Mouse (Mus musculus) large intestine, adult 2 months (tissue): Measurements from ENCODE around the gene Tmem82. TPM values are rescaled to one million over a fixed set of nuclear protein-coding genes. Genes with fewer than 3 reads are reported as not detected.

ENCODE experiments used
- DNase-seq: peaks from one replicate; pipeline ENCODE4 v3.0.0-alpha.2; 2012; ENCODE audit warnings: low read depth, low spot score
- WGBS: fragments of 180-500 bp; shearing (Covaris S2); methylation state at CpG from one replicate; pipeline ENCODE4 v1.1.7; 2018; 5-methylcytosine and 5-hydroxymethylcytosine counted together
- polyA plus RNA-seq: library from polyadenylated mRNA; depleted of rRNA; stranded (reverse); fragments of >200 nt; gene quantifications from 2 replicates; pipeline ENCODE4 v1.2.3, GENCODE M21; 2012; rRNA removed

Gene Tmem82
- 37.3 and 60.7 TPM in 2 replicates for polyA plus RNA-seq

GRCm38 (mm10) chr4:141618565-141619243, at the start of gene Tmem82:
TSS of gene Tmem82 (minus strand) at chr4:141618633.
- 3% methylated on average over 20 of the region's 20 CpGs for WGBS
- no peak for DNase-seq

DNA sequence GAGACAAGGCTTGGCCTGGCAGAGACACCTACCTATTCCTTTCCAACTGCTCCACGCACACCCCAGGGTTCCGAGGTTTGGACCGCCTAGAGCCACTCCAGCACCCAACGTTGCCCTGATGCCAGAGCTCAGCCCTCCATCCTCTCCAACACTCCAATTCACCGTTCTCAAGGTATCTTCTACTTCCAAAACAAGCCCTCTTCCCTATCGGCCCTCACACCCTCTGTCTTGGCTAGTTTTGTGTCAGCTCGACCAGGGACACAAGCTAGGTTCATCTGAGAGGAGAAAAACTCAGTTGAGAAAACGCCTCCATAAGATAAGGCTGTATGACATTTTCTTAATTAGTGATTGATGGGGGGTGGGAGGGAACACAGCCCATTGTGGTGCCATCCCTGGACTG, 46.4 kb upstream of the Tmem82 start, which contains the start of gene Plekhm2:
Gene Plekhm2, minus strand, starts transcription at position 101 of the 400 bp plus-strand sequence.
- no peak for DNase-seq

GRCm38 (mm10) chr4:141664011-141664745, 45.7 kb upstream of the Tmem82 start:
- WGBS: 1% methylated on average over 60 of the region's 60 CpGs
- DNase-seq: peak; percentile 32

More for the DNA sequence above, 46.4 kb upstream of the Tmem82 start, which contains the start of gene Plekhm2:
- 81% methylated on average over 8 of the region's 8 CpGs for WGBS

DNA sequence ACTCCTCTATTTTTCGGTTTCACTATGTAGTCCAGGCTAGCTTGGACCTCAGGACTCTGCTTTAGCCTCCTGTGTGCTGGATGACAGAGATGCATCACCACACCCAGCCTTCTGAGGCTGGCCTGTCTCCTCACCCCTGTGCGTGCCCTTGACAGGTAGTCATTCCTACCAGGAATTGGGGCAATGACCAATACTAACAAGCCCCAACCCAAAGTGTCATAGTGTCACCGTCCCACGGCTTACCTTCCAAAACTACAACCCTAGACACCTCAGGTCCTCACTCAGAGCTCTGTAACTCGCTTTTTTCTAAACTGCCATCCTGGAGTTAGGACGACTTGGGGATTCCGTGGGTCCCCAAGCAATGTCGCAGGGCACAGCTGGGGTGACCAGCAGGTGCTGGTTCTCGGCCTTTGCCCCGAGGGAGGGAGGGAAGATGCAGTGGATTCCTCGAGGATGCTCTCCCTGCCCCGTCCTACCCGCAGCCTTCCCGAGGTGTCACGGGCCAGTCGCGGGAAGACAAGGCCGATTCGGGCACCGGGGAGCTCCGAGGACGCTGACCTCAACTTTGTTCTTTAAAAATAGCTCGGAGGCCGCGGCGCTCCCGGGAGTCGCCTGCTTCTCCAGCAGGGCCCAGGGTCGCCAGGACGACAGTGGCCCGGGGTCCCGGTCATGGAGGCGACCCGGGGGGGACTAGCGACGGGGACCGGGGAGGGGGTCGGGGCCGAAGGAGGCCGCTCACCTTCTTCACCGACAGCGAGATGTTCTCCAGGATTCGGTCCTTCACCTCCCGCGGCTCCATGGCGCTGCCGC, 44.9 kb upstream of the Tmem82 start:
- no peak for DNase-seq
- WGBS: 2% methylated on average over 45 of the region's 47 CpGs

GRCm38 (mm10) chr4:141660884-141661283, 42.5 kb upstream of the Tmem82 start:
- WGBS: 92% methylated on average over 11 of the region's 11 CpGs

DNA sequence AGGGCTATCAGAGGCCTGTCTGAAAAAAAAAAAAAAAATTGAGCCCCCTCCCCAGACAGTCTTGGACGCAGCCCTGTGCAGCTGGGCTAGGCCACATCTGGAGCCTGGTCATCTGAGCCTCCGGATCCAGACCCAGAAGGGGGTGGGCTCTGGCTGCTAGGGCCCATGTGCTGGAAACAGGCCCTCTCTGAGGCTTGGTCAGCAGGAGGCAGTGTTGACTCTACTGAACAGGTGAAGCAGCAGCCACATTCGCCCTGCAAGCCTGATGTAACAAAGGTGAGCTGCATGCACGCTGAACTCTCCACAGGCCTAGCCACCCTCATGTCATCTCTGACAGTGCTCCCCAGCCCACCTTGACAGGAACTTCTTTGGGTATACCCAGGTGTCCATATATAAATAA, 41.3 kb upstream of the Tmem82 start:
- no peak for DNase-seq
- WGBS: 90% methylated on average over 4 of the region's 4 CpGs

More at GRCm38 (mm10) chr4:141660884-141661283, 42.5 kb upstream of the Tmem82 start:
- no peak for DNase-seq

DNA sequence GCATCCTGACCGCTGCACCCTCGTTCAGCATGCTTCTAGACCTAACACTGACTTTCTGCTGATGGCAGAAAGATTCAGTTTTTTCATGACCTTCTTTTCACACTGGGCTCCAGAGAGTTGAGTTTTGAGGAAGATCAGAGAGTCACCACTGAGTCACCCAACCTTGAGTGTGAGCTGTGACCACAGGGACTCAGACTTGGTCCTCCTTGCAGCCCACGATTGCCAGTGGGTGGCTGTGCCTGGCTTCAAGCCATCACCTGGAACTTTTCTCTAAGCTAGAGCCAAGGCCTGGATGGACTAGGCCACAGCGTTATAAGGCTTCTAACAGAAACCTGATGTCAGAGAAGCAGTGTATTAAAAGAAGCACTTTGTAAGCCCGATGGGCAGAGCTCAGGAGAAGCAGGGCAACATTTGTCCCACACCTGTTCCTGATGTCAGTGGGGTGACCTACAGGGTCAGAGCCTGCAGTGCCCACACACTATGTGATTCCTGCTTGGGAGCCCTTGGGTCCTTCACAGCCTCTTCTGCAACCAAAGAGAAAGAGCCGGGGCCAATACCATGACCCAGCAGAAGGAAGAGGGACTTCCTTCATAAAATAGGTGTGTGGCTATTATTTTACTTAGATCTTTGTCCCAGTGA, 40.5 kb upstream of the Tmem82 start:
- no peak for DNase-seq
- WGBS: 82% methylated on average over 6 of the region's 6 CpGs

- no peak for DNase-seq
- 83% methylated on average over 8 of the region's 8 CpGs for WGBS
Measured at GRCm38 (mm10) chr4:141656932-141657331, 38.5 kb upstream of the Tmem82 start.

DNA sequence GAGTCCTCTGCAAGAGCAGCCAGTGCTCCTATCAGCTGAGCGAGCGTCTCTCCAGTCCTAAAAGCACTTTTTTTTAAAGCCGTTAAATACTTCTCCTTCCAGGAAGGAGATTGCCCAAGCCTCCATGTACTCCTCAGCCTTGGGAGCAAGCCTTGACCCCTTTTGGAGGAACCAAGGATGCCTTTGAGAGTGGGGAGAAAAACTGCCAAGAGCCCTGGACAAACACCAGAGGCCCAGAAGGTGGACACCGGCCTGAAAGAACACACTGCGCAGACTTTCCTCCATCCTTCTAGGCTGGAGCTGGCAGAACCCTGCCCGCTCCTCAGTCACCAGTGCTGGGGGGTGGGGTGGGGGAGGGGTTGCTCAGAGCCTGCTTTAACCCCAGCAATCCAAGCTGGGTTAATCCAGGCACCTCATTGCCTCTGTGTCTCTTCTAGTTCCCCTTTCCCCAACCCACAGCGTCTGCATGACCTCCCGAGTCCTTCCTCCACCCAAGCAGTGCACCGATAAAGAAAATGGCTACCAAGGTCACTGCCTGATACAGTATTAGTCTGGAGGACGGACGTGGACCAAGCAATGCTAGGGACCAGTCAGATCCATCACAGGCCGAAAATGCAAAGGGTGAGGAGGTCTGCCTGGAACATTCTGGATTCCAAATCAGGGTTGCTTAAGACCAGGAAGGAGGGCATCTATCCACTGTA, 37.6 kb upstream of the Tmem82 start:
- no peak for DNase-seq
- WGBS: 81% methylated on average over 12 of the region's 12 CpGs

DNA sequence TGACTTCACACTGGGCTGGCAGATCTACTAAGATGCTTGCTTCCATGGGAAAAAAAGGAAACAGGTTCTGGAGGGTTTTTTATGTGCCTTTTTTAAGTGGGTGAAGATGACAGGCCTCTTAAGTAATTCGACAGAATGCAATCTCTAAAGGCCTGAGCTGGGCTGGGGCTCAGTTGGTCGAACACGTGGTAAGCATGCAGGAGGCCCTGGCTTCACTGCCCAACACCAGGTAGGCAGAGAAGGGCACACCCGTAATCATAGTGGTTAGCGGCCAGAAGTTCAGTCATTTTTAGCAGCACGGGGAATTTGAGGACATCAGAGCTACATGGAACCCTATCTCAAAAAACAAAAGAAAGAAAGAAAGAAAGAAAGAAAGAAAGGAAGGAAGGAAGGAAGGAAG, 36.1 kb upstream of the Tmem82 start:
- WGBS: 84% methylated on average over 6 of the region's 6 CpGs
- no peak for DNase-seq

- 94% methylated on average over 13 of the region's 13 CpGs for WGBS
- DNase-seq: no peak
Measured at GRCm38 (mm10) chr4:141653813-141654212, 35.4 kb upstream of the Tmem82 start.

GRCm38 (mm10) chr4:141653044-141653443, 34.6 kb upstream of the Tmem82 start:
- 83% methylated on average over 8 of the region's 8 CpGs for WGBS
- DNase-seq: no peak

- 86% methylated on average over 10 of the region's 10 CpGs for WGBS
- DNase-seq: no peak
Measured at GRCm38 (mm10) chr4:141651944-141652343, 33.5 kb upstream of the Tmem82 start.

- 85% methylated on average over 6 of the region's 6 CpGs for WGBS
- DNase-seq: no peak
Measured at GRCm38 (mm10) chr4:141651286-141651685, 32.9 kb upstream of the Tmem82 start.

DNA sequence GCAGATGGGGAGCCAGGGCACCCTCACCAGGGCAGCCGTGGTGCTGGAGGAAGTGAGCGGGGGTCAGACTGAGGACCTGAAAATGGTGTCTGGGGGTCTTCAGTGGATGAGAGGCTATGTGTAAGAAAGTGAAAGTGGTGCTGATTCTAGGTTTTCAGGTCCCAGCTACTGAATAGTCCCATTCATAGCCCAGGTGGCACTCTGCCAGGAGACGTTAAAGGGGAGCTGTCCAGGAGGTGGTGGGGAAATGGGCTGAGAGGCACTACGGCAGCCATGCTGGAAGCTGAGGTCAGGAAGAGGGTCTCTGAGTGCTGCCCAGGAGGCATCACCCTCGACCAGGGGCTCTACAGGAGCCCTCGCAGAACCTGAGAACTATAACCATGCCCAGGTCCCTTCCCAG, 30.8 kb upstream of the Tmem82 start:
- DNase-seq: no peak
- 59% methylated on average over 6 of the region's 6 CpGs for WGBS

GRCm38 (mm10) chr4:141648262-141648661, 29.8 kb upstream of the Tmem82 start:
- no peak for DNase-seq
- 96% methylated on average over 5 of the region's 5 CpGs for WGBS

DNA sequence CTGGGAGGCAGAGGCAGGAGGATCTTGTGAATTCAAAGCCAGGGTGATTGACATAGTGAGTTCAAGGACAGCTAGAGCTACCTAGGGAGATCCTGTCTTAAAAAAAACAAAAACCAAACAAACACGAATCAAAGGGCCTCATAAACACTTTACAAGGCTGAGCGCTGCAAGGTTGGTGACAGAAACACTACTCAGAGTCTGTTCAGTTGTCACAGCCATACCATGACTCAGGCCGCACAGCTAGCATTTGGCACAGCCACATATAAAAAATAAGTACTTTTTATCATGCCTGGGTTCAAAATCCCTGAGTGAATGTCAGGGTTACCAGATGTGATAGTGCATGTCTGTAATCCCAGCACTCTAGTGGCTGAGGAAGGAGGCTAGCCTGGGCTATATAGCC, 28.8 kb upstream of the Tmem82 start:
- DNase-seq: no peak
- 65% methylated on average over 3 of the region's 3 CpGs for WGBS

GRCm38 (mm10) chr4:141645988-141646387, 27.6 kb upstream of the Tmem82 start:
- WGBS: 93% methylated on average over 8 of the region's 8 CpGs
- no peak for DNase-seq
